Mouse (Mus musculus) midbrain, embryonic 14.5 days (tissue): ENCODE measurements around the gene Sltm. TPM values are rescaled to one million over a fixed set of nuclear protein-coding genes. Genes with fewer than 3 reads are reported as not detected.

ENCODE experiments used
- ATAC-seq: fragments of 200-750 bp; cut with Nextera tagmentation; 2 replicates; pipeline ENCODE4 v1.8.0; 2017; ENCODE audit warnings: moderate number of reproducible peaks, moderate library complexity; ENCODE audit not compliant: low FRiP score, low TSS enrichment
- DNase-seq: peaks from one replicate; pipeline ENCODE4 v3.0.0-alpha.2; 2015
- H3K27ac ChIP-seq: fragments of 300-500 bp; sonication (generic); replicated peaks from 2 replicates; pipeline ENCODE4 v1.5.1; 2014; ENCODE audit warnings: mild to moderate bottlenecking, low read depth, low read length, moderate library complexity
- H3K27me3 ChIP-seq: fragments of 300-500 bp; sonication (generic); 2 replicates; pipeline ENCODE4 v1.6.1; 2014; ENCODE audit warnings: low read length, control low read depth, mixed read lengths; ENCODE audit not compliant: control insufficient read depth, insufficient read depth
- H3K36me3 ChIP-seq: fragments of 300-500 bp; sonication (generic); 2 replicates; pipeline ENCODE4 v1.6.1; 2014; ENCODE audit warnings: low read length, control low read depth; ENCODE audit not compliant: control insufficient read depth, insufficient read depth
- H3K4me1 ChIP-seq: fragments of 300-500 bp; sonication (generic); 2 replicates; pipeline ENCODE4 v1.6.1; 2014; ENCODE audit warnings: mild to moderate bottlenecking, antibody characterized with exemption, low read length, control low read depth; ENCODE audit not compliant: control insufficient read depth, insufficient read depth
- H3K4me2 ChIP-seq: fragments of 300-500 bp; sonication (generic); 2 replicates; pipeline ENCODE4 v1.6.1; 2014; ENCODE audit warnings: mild to moderate bottlenecking, low read length, moderate library complexity
- H3K4me3 ChIP-seq: fragments of 300-500 bp; sonication (generic); replicated peaks from 2 replicates; pipeline ENCODE4 v1.5.1; 2014; ENCODE audit warnings: low read depth, low read length
- H3K9ac ChIP-seq: fragments of 300-500 bp; sonication (generic); replicated peaks from 2 replicates; pipeline ENCODE4 v1.6.1; 2014; ENCODE audit warnings: mild to moderate bottlenecking, low read length, moderate library complexity
- H3K9me3 ChIP-seq: fragments of 300-500 bp; sonication (generic); 2 replicates; pipeline ENCODE4 v1.6.1; 2016; ENCODE audit warnings: low read length, control low read depth, mixed read lengths; ENCODE audit not compliant: control insufficient read depth
- WGBS: fragments of 180-500 bp; shearing (Covaris S2); extraction: QIAGEN DNeasy Blood & Tissue Kit; methylation state at CpG from one replicate; pipeline ENCODE4 v1.1.7; 2014; 5-methylcytosine and 5-hydroxymethylcytosine counted together
- polyA plus RNA-seq: library from polyadenylated mRNA; unstranded; fragments of >200 nt; fragmentation: Nextera tagmentation; extraction: Ambion mirVana; gene quantifications from 2 replicates; pipeline ENCODE4 v1.2.1, GENCODE M21; 2014

Sltm gene
- polyA plus RNA-seq, 1 experiment from 2014 or later: 65.5 TPM

DNA sequence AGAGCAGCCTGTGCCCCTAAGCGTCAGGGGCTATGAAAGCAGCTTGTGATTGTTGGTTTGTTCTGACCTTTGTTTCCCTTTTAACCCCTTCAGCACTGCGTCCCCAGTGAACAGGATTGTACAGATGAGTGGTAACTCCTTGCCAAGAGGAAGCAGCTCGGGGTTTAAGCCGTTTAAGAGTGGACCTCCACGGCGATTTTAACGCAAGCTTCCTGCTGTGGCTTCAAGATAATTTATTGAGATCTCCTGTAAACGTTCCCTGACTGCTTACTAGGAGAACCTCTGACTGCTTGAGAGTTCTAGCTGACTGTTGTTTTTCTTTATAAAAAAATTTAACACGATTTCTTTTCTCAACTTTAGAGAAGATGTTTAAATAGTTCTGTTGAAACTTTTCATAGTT lies 48.9 kb downstream of the Sltm start:
- H3K4me1 ChIP-seq: no peaks in the 10 kb centered on the region
- H3K9me3 ChIP-seq: no peaks in the 10 kb centered on the region
- peaks cover 76% of the 10 kb centered on the region for H3K36me3 ChIP-seq
- H3K27ac ChIP-seq: no peak overlapping the region
- no peak overlapping the region for H3K9ac ChIP-seq
- 73% methylated on average over 9 of the region's 9 CpGs for WGBS
- H3K4me3 ChIP-seq: no peak overlapping the region
- ATAC-seq (no peak), DNase-seq (no peak)
- no peaks in the 10 kb centered on the region for H3K27me3 ChIP-seq
- H3K4me2 ChIP-seq: no peak overlapping the region

DNA sequence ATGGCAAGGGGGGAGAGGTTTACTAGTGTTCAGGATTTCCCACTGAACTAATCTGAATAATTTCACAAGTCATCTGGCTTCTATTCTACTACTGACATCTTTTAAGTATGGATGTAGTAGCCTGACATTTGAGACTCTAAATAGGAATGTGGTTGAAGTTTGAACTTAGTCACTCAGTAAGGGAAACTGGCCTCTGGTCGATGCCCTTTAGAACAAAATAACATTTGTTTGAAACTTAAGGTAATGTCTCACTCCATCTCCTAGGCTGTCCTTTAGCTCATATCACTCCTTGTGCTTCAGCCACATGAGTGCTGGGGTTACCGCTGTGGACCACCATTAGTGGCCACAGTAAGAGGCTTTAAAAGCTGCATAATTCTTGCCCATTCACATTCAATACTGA lies 55.7 kb downstream of the Sltm start:
- Histone ChIP-seq H3K27ac (no peak overlapping the region), H3K4me3 (no peak overlapping the region), H3K9me3 (no peaks in the 10 kb centered on the region), H3K9ac (no peak overlapping the region), H3K4me1 (no peaks in the 10 kb centered on the region), H3K4me2 (no peak overlapping the region), H3K27me3 (no peaks in the 10 kb centered on the region), H3K36me3 (peaks cover 34% of the 10 kb centered on the region)
- DNase-seq (no peak), ATAC-seq (no peak)
- 95% methylated on average over 2 of the region's 2 CpGs for WGBS

DNA sequence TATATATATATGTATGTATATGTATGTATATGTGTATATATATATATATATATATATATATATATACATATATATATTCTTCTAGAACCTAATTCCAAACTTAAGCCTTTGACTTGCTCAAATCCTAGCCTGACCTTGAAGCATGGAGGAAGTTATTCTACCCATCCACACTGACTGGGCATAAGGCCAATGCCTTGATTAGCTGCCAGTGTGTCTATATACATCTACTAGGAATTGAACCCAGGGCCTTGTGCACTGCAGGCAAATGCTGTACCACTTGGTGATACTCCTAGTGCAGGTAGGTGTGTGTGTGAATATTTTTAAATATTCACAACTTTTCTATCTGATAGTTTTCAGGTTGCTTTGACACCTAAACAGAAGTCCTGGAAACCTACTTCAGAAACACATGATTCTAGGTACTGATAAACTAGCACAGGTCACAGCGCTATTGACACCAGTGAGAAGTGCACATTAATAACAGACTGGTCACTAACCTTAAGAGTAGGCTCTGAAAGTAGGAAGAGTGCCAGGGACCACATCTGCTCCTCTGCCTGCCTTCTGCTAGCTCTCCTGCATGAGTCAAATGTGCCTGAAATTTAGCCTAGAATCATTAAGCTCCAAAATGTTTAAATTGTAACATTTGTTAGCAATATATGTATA lies 59.8 kb downstream of the Sltm start:
- Histone ChIP-seq H3K27me3 (no peaks in the 10 kb centered on the region), H3K27ac (no peak overlapping the region), H3K4me3 (no peak overlapping the region), H3K9ac (no peak overlapping the region), H3K36me3 (peaks cover 37% of the 10 kb centered on the region), H3K4me2 (no peak overlapping the region), H3K9me3 (no peaks in the 10 kb centered on the region), H3K4me1 (no peaks in the 10 kb centered on the region)
- DNase-seq (peak; percentile 14), ATAC-seq (no peak)
- 97% methylated on average over 1 of the region's 1 CpGs for WGBS

DNA sequence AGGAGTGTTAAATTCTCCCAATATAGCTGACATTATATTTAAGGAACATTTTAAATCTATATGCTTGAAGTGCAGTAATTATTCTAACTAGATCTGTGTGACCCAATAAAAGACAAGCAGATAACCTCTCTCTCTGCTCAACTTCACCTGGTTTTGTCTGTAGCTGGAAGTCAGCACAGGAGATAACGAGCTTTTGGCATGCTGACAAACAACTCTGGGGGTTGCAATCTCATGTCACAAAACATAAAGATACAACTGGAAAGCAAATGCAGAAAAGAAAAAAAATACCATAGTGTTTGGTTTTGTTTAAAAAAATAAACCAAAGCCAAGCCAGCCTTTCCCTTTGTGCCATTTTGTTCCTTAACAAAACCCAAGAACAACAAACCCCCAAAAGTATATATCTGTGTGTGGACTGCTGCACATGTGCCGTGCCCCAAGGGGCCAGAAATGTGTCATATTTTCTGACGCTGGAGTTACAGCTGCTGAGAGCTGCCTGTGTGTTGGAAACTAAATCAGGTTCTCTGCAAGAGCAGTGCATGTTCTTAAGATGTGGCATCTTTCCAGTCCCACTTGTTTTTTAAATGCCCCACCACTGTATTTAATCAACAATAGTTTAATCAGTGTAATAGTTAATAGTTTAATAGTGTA lies 68.6 kb downstream of the Sltm start:
- 77% methylated on average over 3 of the region's 3 CpGs for WGBS
- peaks cover 41% of the 10 kb centered on the region for H3K36me3 ChIP-seq

DNA sequence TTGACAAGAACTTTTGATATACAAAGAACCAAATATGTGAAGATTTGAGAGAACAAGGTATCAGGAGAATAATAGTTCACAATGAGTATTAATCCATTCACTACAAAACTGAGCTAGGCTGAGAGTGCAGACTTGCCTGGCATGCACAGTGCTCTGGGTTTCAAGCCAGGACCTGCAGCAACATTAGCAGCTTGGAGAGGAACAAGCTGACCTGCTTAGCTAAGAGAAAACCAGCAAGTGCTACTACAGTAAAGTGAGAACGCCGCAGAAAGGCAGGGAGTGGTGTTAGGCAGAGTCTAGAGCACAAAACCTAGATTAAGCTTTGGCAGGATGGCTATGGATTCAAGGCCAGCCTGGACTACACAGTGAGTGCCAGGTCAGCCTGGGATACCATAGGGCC lies 87.2 kb downstream of the Sltm start:
- peaks cover 8% of the 10 kb centered on the region; the same call in 1 of the 2 replicates for H3K36me3 ChIP-seq
- H3K4me3 ChIP-seq: no peak overlapping the region
- H3K4me2 ChIP-seq: no peak overlapping the region
- H3K9me3 ChIP-seq: no peaks in the 10 kb centered on the region
- DNase-seq: no peak
- H3K4me1 ChIP-seq: no peaks in the 10 kb centered on the region
- no peak for ATAC-seq
- whole genome bisulfite sequencing: 92% methylated on average over 2 of the region's 2 CpGs
- no peaks in the 10 kb centered on the region for H3K27me3 ChIP-seq
- H3K27ac ChIP-seq: no peak overlapping the region
- no peak overlapping the region for H3K9ac ChIP-seq

More for the DNA sequence above, 68.6 kb downstream of the Sltm start:
- DNase-seq (no peak), ATAC-seq (no peak)
- Histone ChIP-seq H3K9ac (no peak overlapping the region), H3K27ac (no peak overlapping the region), H3K4me3 (no peak overlapping the region), H3K4me2 (no peak overlapping the region), H3K4me1 (no peaks in the 10 kb centered on the region), H3K27me3 (no peaks in the 10 kb centered on the region), H3K9me3 (no peaks in the 10 kb centered on the region)

DNA sequence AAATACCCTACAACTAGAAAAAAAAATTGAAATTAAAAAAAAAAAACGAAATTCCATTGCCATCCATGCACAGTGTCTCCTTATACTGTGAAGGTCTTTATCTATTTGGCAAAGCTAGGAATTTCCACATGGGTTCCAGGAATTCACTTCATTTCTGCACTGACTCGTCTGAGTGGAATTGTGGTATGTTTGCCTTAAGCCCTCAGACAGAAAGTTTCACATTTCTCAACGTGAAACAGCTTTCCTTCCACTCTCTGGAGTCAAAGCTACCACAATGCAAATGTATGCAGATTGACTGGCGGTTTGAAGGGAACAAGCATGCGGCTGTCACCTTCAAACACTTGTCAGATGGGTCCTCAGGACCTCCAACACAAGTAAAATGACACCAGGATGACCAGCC lies 89.1 kb downstream of the Sltm start:
- Histone ChIP-seq H3K4me1 (no peaks in the 10 kb centered on the region), H3K36me3 (0 out of 2 replicates have a peak, but pooled peaks cover 2% of the 10 kb centered on the region), H3K27me3 (no peaks in the 10 kb centered on the region), H3K9ac (no peak overlapping the region), H3K4me3 (no peak overlapping the region), H3K9me3 (no peaks in the 10 kb centered on the region), H3K27ac (no peak overlapping the region), H3K4me2 (no peak overlapping the region)
- no peak for DNase-seq
- 27% methylated on average over 5 of the region's 5 CpGs for WGBS
- ATAC-seq: no peak

DNA sequence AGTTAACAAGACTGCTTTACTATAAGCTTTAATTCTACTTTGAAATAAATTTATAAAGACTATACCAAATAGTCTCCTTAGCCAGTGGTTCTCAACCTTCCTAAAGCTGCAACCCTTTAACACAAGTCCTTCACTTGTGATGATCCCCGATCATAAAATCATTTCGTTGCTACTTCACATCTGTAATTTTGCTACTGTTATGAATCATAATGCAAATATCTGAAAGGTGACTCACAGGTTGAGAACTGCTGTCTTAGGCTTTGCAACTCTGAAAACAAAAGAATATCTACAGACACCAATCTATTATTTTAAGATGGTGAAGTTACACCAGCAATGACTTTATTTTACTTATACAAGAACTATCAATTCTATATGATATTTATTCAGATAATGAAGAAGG lies 94.2 kb downstream of the Sltm start:
- DNase-seq (no peak), ATAC-seq (no peak)
- WGBS: 85% methylated on average over 2 of the region's 2 CpGs
- H3K4me2 ChIP-seq: no peak overlapping the region
- H3K4me3 ChIP-seq: no peak overlapping the region
- H3K4me1 ChIP-seq: no peaks in the 10 kb centered on the region
- no peaks in the 10 kb centered on the region for H3K9me3 ChIP-seq
- H3K27ac ChIP-seq: no peak overlapping the region
- peaks cover 11% of the 10 kb centered on the region for H3K36me3 ChIP-seq
- no peaks in the 10 kb centered on the region for H3K27me3 ChIP-seq
- no peak overlapping the region for H3K9ac ChIP-seq
